Mouse (Mus musculus) lung, adult 2 months (tissue): ENCODE measurements around the gene Gm45234.

Source experiments
- CTCF ChIP-seq: fragments of 200-500 bp; IDR thresholded peaks from 2 replicates; pipeline ENCODE4 v1.5.1; 2011; ENCODE audit warnings: mild to moderate bottlenecking, low read length, control low read depth; ENCODE audit not compliant: insufficient read depth
- POLR2A ChIP-seq: fragments of 200-500 bp; IDR thresholded peaks from 2 replicates; pipeline ENCODE4 v1.6.1; 2011; ENCODE audit warnings: low read depth, mild to moderate bottlenecking, control low read depth, low read length, borderline replicate concordance; ENCODE audit errors: extremely low read depth

GRCm38 (mm10) chr6:124742839-124743514, 12.8 kb downstream of the Gm45234 start:
- TF ChIP-seq POLR2A (no peak), CTCF (no peak)
